Mouse (Mus musculus): ENCODE measurements at regions not wholly inside any gene's neighbourhood (a gene's known extent, or its start where the extent isn't known, plus 50 kb on each side); places are given as distances from the start of the nearest gene placed in this dataset.

DNA sequence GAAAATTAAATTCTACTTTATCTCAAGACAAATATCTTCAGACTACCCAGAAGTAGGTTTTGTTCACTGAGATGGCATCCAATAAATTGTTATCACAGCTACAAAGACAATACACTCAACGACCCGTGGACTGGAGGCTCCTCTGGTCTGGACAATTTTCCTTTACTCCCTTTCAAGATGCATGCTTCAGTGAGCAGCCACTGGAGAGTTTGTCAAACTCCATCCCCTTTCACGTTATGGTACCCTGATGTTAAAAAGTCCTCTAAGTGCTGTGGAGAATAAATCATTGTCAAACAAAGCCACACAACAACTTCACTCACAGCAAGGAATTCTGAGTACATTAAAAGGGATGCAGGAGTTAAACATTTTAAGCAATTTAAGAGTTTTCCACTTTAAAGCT, 486.7 kb upstream of the Slit2 start:
- intact Hi-C loops (cut with DNase I): no loop called here
- no peak for DNase-seq (ENCODE audit: low spot score)

GRCm38 (mm10) chr5:47502764-47503416, 480.0 kb upstream of the Slit2 start:
- no peak for DNase-seq (ENCODE audit: low spot score)
- intact Hi-C loops (cut with DNase I): no loop called here

GRCm38 (mm10) chr5:47508689-47509301, 474.1 kb upstream of the Slit2 start:
- intact Hi-C loops (cut with DNase I): no loop called here

GRCm38 (mm10) chr5:47522161-47522942, 460.6 kb upstream of the Slit2 start:
- no peak for DNase-seq (ENCODE audit: low spot score)
- intact Hi-C loops (cut with DNase I): no loop called here

More at GRCm38 (mm10) chr5:47508689-47509301, 474.1 kb upstream of the Slit2 start:
- DNase-seq (ENCODE audit: low spot score): no peak

DNA sequence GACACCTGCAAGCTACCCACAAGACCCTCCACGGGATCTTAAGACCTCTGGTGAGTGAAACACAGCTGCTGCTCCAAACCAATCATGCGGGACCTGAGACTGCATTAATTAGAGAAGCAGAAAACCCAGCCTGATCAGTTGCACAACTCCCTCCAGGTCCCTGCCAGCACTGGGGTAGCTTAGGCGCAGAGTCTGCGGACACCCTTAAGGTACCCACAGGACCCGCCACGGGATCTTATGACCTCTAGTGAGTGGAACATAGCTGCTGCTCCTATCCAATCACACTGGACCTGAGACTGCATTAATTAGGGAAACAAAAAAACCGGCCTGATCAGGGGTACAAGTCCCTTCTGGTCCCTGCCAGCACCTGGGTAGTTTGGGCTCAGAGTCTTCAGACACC, 454.3 kb upstream of the Slit2 start:
- DNase-seq (ENCODE audit: low spot score): no peak
- intact Hi-C loops (cut with DNase I): no loop called here

DNA sequence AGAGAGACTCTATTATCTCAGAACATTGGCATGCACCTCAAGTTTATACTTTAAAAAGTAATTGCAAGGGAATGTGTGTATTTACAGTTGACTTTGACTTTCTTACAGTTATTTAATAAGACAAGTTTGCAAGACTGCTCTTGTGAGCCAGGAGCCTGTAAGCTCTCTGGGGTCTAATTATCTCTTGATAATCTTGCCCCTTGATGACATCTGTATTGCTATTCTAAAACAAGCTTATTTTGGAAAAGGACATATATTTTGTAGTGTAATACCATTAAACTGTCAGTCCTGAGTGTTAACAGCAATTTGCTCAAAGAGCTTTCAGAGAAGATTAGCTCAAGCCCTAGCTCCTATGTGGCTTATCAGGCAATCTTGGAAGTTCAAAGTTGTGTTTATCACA, 445.4 kb upstream of the Slit2 start:
- intact Hi-C loops (cut with DNase I): no loop called here
- no peak for DNase-seq (ENCODE audit: low spot score)

DNA sequence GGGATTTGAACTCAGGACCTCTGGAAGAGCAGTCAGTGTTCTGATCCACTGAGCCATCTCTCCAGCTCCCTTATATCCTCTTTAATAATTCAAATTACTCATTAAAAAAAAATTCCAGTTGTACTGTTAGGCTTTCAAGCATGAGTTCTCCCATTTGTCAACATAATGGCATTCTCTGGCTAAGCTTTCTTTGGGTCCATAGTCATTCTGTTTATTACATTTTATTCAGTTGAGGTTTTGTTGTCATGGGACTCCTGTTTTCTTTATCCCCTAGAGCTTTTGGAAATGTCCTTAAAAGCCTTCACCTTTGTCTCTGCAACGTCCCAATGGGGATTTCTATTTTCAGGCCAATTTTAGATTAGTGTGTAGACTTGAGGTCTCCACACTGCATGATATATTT, 440.7 kb upstream of the Slit2 start:
- intact Hi-C loops (cut with DNase I): no loop called here
- DNase-seq (ENCODE audit: low spot score): no peak

DNA sequence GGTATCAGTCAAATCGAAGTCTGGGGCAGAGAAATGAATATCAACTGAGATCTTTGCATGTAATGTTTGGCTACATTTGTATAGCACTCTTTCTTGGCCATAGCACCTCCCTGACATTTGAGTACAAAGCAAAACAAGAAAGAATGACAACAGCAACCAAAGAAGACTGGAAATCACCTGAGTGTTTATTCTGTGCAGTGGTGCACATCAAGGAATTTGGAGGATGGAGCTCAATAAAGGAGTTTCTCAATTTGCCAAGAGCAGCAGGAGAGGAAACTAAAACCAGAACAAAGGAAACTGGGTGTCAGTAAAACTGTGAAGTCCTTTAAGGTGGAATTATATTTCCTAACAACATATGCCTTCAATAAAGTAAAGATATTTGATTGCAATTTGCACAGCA, 426.2 kb upstream of the Slit2 start:
- DNase-seq (ENCODE audit: low spot score): no peak
- intact Hi-C loops (cut with DNase I): no loop called here

DNA sequence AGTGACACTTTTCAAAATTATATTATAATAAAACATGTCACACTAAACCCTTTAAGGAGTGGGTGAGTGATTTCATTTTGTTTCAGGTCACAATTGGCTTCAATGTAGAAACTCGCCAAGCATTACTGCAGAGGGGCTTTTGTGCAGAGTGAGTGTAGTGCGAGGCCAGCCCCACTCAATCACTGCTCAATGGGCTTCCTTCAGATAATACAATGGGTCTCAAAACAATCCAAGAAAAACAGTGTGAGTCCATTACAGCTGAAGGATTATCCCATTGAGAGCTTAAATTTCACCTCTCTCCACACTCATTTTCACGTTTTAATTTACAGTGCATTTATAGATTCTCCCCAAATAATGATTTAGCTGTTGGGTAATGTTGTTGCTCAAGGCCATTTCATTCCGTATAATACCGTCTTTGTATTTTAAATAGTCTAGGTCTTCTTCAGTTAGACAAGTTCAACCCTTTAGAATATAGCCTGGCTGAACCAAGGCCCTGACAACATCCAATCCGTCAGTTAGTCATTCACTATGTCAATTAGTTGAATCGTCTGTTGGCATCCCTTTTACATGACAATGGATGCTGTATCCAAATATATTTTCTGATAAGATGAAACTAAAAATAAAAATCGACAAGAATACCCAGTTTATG, 425.7 kb upstream of the Slit2 start:
- intact Hi-C loops (cut with DNase I): no loop called here
- no peak for DNase-seq (ENCODE audit: low spot score)
